Mouse (Mus musculus) midbrain, embryonic 11.5 days (tissue): ENCODE results near the gene Serpinb6a. TPM values are rescaled to one million over a fixed set of nuclear protein-coding genes. Genes with fewer than 3 reads are reported as not detected.

Experiments used
- ATAC-seq: fragments of 200-750 bp; cut with Nextera tagmentation; 2 replicates; pipeline ENCODE4 v1.8.0; 2017; ENCODE audit warnings: moderate TSS enrichment, moderate library complexity; ENCODE audit not compliant: low FRiP score
- DNase-seq: peaks from one replicate; pipeline ENCODE4 v3.0.0; 2015; ENCODE audit warnings: low spot score; ENCODE audit errors: missing footprints
- H3K27ac ChIP-seq: fragments of 300-500 bp; sonication (generic); 2 replicates; pipeline ENCODE4 v1.5.1; 2014; ENCODE audit warnings: low read depth, low read length
- H3K27me3 ChIP-seq: fragments of 300-500 bp; sonication (generic); 2 replicates; pipeline ENCODE4 v1.6.1; 2014; ENCODE audit warnings: mild to moderate bottlenecking, low read length, moderate library complexity, mixed read lengths; ENCODE audit not compliant: control insufficient read depth, insufficient read depth
- H3K36me3 ChIP-seq: fragments of 300-500 bp; sonication (generic); 2 replicates; pipeline ENCODE4 v1.6.1; 2014; ENCODE audit warnings: mild to moderate bottlenecking, low read length, moderate library complexity, mixed read lengths; ENCODE audit not compliant: control insufficient read depth, insufficient read depth
- H3K4me1 ChIP-seq: fragments of 300-500 bp; sonication (generic); 2 replicates; pipeline ENCODE4 v1.6.1; 2014; ENCODE audit warnings: low read length; ENCODE audit not compliant: control insufficient read depth, insufficient read depth
- H3K4me2 ChIP-seq: fragments of 300-500 bp; sonication (generic); 2 replicates; pipeline ENCODE4 v1.6.1; 2014; ENCODE audit warnings: mild to moderate bottlenecking, moderate library complexity
- H3K4me3 ChIP-seq: fragments of 300-500 bp; sonication (generic); 2 replicates; pipeline ENCODE4 v1.5.1; 2014; ENCODE audit warnings: low read depth, low read length
- H3K9ac ChIP-seq: fragments of 300-500 bp; sonication (generic); 2 replicates; pipeline ENCODE4 v1.6.1; 2014; ENCODE audit warnings: low read length
- H3K9me3 ChIP-seq: fragments of 300-500 bp; sonication (generic); 2 replicates; pipeline ENCODE4 v1.6.1; 2016; ENCODE audit warnings: low read length; ENCODE audit not compliant: control insufficient read depth
- WGBS: fragments of 180-500 bp; shearing (Covaris S2); extraction: QIAGEN DNeasy Blood & Tissue Kit; methylation state at CpG from one replicate; pipeline ENCODE4 v1.1.7; 2014; 5-methylcytosine and 5-hydroxymethylcytosine counted together
- polyA plus RNA-seq: library from polyadenylated mRNA; unstranded; fragments of >200 nt; fragmentation: Nextera tagmentation; extraction: Ambion mirVana; gene quantifications from 2 replicates; pipeline ENCODE4 v1.2.1, GENCODE M21; 2014

Serpinb6a gene
- polyA plus RNA-seq, 1 experiment from 2014 or later: 35.7 TPM

DNA sequence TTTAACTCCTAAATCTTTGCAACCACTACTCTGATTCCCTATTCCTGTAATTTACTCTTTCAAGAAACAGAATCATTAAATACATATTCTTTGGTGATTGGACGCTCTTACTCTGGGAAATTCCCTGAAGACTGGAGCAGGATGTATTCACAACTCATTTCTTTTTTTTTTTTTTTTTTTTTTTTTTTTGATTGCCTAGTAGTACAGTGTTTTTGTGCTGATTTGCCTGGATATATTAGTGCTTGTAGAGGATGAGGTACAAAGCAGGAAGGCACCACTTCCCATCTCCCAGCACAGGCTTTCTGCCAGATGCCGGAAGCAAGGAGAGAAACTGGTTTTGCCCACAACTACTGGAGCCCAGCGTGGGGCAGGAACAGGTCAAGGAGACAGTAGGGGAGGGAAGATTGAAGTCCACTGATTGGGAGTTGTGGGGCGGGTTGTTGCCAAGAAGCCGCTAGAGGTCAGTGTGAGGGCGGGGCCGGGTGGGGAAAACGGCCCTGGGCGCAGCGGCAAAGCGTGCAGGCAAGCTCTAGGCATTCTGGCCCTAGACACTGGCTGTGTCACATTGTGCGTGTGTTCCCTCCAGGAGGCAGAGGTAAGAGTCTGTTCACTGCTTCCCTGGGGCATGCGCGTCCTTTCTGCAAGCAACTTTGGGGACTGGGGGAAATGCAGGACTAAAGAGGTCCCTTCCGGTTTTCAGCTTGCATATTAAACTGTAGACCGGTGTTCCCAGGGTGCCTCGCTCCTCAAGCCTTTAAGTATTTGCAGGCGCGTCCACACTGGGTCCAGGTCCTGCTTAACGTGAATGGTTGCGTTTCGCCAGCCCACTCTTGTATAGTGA lies 38.2 kb downstream of the Serpinb6a start, which contains the start of gene Nqo2:
Nqo2 (plus strand) TSS at position 482 of the 841 bp plus-strand sequence.
- ATAC-seq: peak; percentile 92
- peak within 1 kb of the TSS; percentile 71 for H3K27ac ChIP-seq

GRCm38 (mm10) chr13:33959771-33960170 lies 42.8 kb downstream of the Serpinb6a start:
- no peak overlapping the region for H3K4me2 ChIP-seq
- WGBS: 92% methylated on average over 2 of the region's 2 CpGs
- H3K9me3 ChIP-seq: no peaks in the 10 kb centered on the region
- H3K4me1 ChIP-seq: no peaks in the 10 kb centered on the region
- H3K36me3 ChIP-seq: no peaks in the 10 kb centered on the region
- H3K27ac ChIP-seq: no peak overlapping the region
- H3K9ac ChIP-seq: no peak overlapping the region
- H3K27me3 ChIP-seq: no peaks in the 10 kb centered on the region
- no peak overlapping the region for H3K4me3 ChIP-seq
- DNase-seq: no peak
- ATAC-seq: no peak

More for the DNA sequence above, 38.2 kb downstream of the Serpinb6a start, which contains the start of gene Nqo2:
- peaks cover 8% of the 10 kb centered on the region; the same call in 1 of the 2 replicates for H3K4me1 ChIP-seq
- no peaks in the 10 kb centered on the region for H3K36me3 ChIP-seq
- 4% methylated on average over 22 of the region's 22 CpGs for WGBS
- no peaks in the 10 kb centered on the region for H3K27me3 ChIP-seq
- peak; percentile 98 for DNase-seq
- H3K9ac ChIP-seq: peak within 1 kb of the TSS; percentile 68
- no peaks in the 10 kb centered on the region for H3K9me3 ChIP-seq
- H3K4me3 ChIP-seq: peak within 1 kb of the TSS; percentile 49
- H3K4me2 ChIP-seq: peak within 1 kb of the TSS; percentile 69

- 39% methylated on average over 6 of the region's 6 CpGs for WGBS
- peak; percentile 93 for DNase-seq
These were observed 45.8 kb downstream of the Serpinb6a start for GRCm38 (mm10) chr13:33956571-33957421.

GRCm38 (mm10) chr13:33952947-33953346 lies 49.6 kb downstream of the Serpinb6a start:
- Histone ChIP-seq H3K27me3 (no peaks in the 10 kb centered on the region), H3K4me2 (no peak overlapping the region), H3K9me3 (no peaks in the 10 kb centered on the region), H3K36me3 (no peaks in the 10 kb centered on the region), H3K9ac (no peak overlapping the region), H3K4me1 (no peaks in the 10 kb centered on the region), H3K4me3 (no peak overlapping the region), H3K27ac (no peak overlapping the region)
- ATAC-seq: no peak
- no peak for DNase-seq
- WGBS: 92% methylated on average over 2 of the region's 2 CpGs

More at GRCm38 (mm10) chr13:33956571-33957421, 45.8 kb downstream of the Serpinb6a start:
- H3K4me3 ChIP-seq: no peak overlapping the region
- H3K36me3 ChIP-seq: no peaks in the 10 kb centered on the region
- H3K27me3 ChIP-seq: no peaks in the 10 kb centered on the region
- no peaks in the 10 kb centered on the region for H3K9me3 ChIP-seq
- H3K4me2 ChIP-seq: no peak overlapping the region
- H3K9ac ChIP-seq: no peak overlapping the region
- peak; percentile 57; the same call in 1 of the 2 replicates for ATAC-seq
- H3K27ac ChIP-seq: no peak overlapping the region
- H3K4me1 ChIP-seq: no peaks in the 10 kb centered on the region

DNA sequence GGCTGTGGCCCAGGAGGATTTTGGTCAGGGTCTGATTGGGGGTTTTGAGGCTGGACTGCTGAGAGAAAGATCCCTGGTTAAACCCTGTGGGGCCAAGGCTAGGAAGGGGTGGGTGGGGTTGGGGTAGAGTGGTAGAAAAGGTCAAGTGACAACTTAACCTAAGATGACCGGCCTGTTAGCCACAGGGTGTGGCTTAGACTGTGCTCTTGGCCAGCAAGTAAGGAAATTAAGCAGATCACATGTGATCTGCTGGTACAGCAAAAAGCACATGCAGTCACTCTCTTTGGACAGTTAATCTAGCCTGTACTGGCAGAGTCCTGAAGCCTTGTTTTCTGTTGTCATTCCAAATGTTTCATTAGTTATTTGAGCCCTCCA lies 50.5 kb downstream of the Serpinb6a start:
- 62% methylated on average over 1 of the region's 1 CpGs for WGBS
- Histone ChIP-seq H3K27me3 (no peaks in the 10 kb centered on the region), H3K4me3 (no peak overlapping the region), H3K4me2 (no peak overlapping the region), H3K9me3 (no peaks in the 10 kb centered on the region), H3K4me1 (no peaks in the 10 kb centered on the region), H3K27ac (no peak overlapping the region), H3K9ac (no peak overlapping the region), H3K36me3 (no peaks in the 10 kb centered on the region)
- DNase-seq (no peak), ATAC-seq (no peak)

- no peaks in the 10 kb centered on the region for H3K4me1 ChIP-seq
- H3K4me2 ChIP-seq: no peak overlapping the region
- H3K9me3 ChIP-seq: no peaks in the 10 kb centered on the region
- ATAC-seq: no peak
- no peaks in the 10 kb centered on the region for H3K27me3 ChIP-seq
- no peak overlapping the region for H3K27ac ChIP-seq
- no peak overlapping the region for H3K4me3 ChIP-seq
- H3K36me3 ChIP-seq: no peaks in the 10 kb centered on the region
- H3K9ac ChIP-seq: no peak overlapping the region
- WGBS: 79% methylated on average over 4 of the region's 4 CpGs
- no peak for DNase-seq
These were observed 51.1 kb downstream of the Serpinb6a start for GRCm38 (mm10) chr13:33951308-33952074.

GRCm38 (mm10) chr13:33942212-33942779 lies 60.3 kb downstream of the Serpinb6a start:
- DNase-seq (peak; percentile 88), ATAC-seq (no peak)
- 40% methylated on average over 4 of the region's 4 CpGs for WGBS
- no peak overlapping the region for H3K4me3 ChIP-seq
- no peaks in the 10 kb centered on the region for H3K27me3 ChIP-seq
- no peak overlapping the region for H3K9ac ChIP-seq
- no peaks in the 10 kb centered on the region for H3K4me1 ChIP-seq
- H3K4me2 ChIP-seq: no peak overlapping the region
- no peaks in the 10 kb centered on the region for H3K9me3 ChIP-seq
- H3K36me3 ChIP-seq: no peaks in the 10 kb centered on the region
- no peak overlapping the region for H3K27ac ChIP-seq

DNA sequence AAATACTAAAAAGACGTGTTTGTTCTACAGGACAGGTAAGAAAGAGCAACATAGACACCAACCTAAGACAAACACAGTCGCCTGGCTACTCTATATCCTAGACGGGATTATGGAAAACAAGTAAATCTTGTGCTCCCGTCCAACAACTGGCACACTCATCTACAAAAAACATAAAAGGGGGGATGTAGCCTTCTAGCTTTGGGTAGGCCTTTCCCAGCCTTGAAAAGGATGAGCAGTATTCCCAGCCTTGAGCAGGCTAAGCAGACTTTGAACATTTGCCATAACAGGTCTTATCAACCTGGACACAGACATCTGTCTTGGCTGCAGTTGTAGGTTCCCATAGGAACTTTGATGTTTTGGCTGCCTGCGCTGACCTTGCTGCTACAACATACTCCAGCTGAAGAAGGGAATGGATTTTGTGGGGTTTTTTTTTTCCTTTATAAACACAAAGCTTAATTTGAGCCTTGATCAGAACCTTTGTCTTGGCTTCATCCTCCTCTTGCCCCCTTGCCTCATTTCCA lies 61.2 kb downstream of the Serpinb6a start:
- Histone ChIP-seq H3K36me3 (no peaks in the 10 kb centered on the region), H3K9ac (no peak overlapping the region), H3K4me2 (no peak overlapping the region), H3K27ac (no peak overlapping the region), H3K4me3 (no peak overlapping the region), H3K4me1 (no peaks in the 10 kb centered on the region), H3K9me3 (no peaks in the 10 kb centered on the region), H3K27me3 (no peaks in the 10 kb centered on the region)
- ATAC-seq (no peak), DNase-seq (no peak)
- WGBS: 83% methylated on average over 5 of the region's 5 CpGs
